Mouse (Mus musculus) bone marrow, adult 2 months (tissue): ENCODE results near the gene Rbm43.

Experiments
- CTCF ChIP-seq: fragments of 200-500 bp; IDR thresholded peaks from 2 replicates; pipeline ENCODE4 v1.5.1; 2011; ENCODE audit warnings: low read length, control low read depth; ENCODE audit not compliant: control insufficient read depth, insufficient read depth
- POLR2A ChIP-seq: fragments of 200-500 bp; IDR thresholded peaks from 2 replicates; pipeline ENCODE4 v1.6.1; 2011; ENCODE audit warnings: low read depth, mild to moderate bottlenecking, control low read depth, low read length, borderline replicate concordance; ENCODE audit not compliant: control insufficient read depth

GRCm38 (mm10) chr2:51935921-51936320 lies 958 bp upstream of the Rbm43 start:
- TF ChIP-seq POLR2A: no peak
- TF ChIP-seq CTCF: no peak
